Mouse (Mus musculus): ENCODE measurements at regions not wholly inside any gene's neighbourhood (a gene's known extent, or its start where the extent isn't known, plus 50 kb on each side); places are given as distances from the start of the nearest gene placed in this dataset.

DNA sequence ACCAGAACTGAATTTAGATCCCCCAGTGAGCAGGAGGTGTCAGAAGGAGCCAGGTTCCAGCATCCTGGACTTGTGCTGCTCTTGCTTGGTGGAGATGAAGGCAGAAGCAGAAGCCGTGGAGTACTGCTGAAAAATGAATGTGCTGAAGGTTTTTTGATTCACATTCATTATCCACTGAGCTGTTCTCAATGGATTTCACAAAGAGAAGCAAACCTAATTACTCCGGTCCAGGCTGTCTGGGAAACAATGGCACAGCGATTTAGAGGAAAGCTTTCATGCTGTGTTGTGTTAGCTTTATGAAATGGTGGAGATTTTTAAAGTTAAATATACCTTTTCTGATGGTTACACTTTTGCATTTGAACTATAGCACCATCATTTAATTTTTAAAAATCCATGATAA, 535.3 kb upstream of the Adgrl3 start:
- DNase-seq (ENCODE audit: low read depth, low spot score): no peak

GRCm38 (mm10) chr5:80488332-80488731, 531.6 kb upstream of the Adgrl3 start:
- no peak for DNase-seq (ENCODE audit: low read depth, low spot score)

GRCm38 (mm10) chr5:80508672-80509071, 511.3 kb upstream of the Adgrl3 start:
- peak; percentile 24 for DNase-seq (ENCODE audit: low read depth, low spot score)

DNA sequence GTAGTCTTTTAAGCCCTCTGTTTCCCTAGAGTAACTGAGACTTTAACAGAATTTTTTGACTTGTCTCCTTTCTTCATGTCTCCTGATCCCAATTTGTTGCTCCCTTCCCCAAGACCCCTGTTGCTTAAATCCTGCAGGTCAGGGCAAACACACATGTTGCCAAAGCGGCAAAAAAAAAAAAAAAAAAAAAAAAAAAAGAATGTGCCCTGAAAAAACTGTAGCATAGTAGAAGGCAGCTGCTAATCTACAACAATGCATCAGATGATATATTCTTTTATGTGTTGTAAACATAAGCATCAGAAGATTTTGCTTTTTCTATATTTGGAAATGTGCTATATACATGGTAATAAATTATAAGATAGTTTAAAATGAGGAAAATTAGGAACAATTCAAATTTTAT, 479.9 kb upstream of the Adgrl3 start:
- DNase-seq (ENCODE audit: low read depth, low spot score): no peak

- DNase-seq (ENCODE audit: low read depth, low spot score): no peak
Observed at GRCm38 (mm10) chr5:80551673-80552072, 468.3 kb upstream of the Adgrl3 start.

- no peak for DNase-seq (ENCODE audit: low read depth, low spot score)
Observed at GRCm38 (mm10) chr5:80578741-80579140, 441.2 kb upstream of the Adgrl3 start.

DNA sequence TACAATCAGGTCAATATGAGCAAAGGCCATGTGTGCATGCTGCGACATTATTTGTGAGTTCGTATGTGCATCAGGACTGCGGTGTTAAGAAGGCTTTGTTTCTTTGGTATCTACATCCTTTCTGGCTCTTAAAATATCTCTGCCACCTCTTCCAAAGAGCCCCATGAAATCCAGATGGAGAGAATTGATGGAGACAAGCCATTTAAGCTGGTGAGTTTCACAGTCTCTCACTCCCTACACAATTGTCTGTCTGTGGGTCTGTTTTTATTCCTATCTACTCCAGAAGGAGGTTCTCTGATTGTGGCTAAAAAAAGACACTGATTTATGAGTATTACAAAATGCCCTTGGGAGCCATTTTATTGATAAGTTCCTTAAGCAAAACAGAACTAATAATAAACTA, 408.4 kb upstream of the Adgrl3 start:
- no peak for DNase-seq (ENCODE audit: low read depth, low spot score)

- no peak for DNase-seq (ENCODE audit: low read depth, low spot score)
Observed at GRCm38 (mm10) chr5:80627225-80627624, 392.7 kb upstream of the Adgrl3 start.

- DNase-seq (ENCODE audit: low read depth, low spot score): no peak
Observed at GRCm38 (mm10) chr5:80659043-80659442, 360.9 kb upstream of the Adgrl3 start.

DNA sequence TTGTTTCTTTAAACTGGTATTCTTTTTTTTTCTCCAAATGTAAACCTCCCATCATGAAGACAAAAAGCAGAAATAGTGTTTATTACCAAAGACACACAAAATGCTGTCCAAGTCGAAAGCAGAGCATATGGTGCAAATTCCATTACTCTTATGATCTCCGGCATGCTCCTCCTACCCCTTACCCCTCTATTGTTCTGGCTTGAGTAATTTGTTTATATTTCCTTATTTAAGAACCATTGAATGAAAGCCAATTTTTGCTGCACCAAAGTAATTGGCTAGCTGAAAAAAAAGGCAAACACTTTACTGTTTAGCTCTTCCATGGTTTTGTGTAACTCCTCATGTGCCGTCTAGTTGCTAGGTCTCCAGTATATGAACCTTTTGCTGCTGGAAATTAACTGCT, 360.4 kb upstream of the Adgrl3 start:
- DNase-seq (ENCODE audit: low read depth, low spot score): no peak

- no peak for DNase-seq (ENCODE audit: low read depth, low spot score)
Observed at GRCm38 (mm10) chr5:80670258-80670947, 349.5 kb upstream of the Adgrl3 start.

GRCm38 (mm10) chr5:80683431-80683830, 336.5 kb upstream of the Adgrl3 start:
- no peak for DNase-seq (ENCODE audit: low read depth, low spot score)

DNA sequence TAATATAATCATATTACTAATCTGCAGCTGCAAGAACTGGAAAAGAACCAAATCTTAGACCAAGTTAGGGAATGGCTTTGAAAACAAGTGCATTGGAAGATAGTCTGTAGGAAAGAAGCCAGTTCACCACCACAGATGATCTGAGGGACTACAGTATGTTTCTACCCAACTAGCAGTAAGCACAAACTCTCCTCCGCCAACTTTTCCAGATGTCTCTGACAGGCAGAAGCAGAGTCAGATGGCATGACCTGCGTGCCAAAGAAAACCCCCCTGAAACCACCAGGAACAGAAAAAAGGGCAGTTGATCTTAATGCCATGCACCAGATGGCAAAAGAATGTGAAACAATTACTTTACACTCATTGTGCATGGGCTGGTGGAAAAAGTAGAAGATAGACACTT, 319.1 kb upstream of the Adgrl3 start:
- no peak for DNase-seq (ENCODE audit: low read depth, low spot score)

DNA sequence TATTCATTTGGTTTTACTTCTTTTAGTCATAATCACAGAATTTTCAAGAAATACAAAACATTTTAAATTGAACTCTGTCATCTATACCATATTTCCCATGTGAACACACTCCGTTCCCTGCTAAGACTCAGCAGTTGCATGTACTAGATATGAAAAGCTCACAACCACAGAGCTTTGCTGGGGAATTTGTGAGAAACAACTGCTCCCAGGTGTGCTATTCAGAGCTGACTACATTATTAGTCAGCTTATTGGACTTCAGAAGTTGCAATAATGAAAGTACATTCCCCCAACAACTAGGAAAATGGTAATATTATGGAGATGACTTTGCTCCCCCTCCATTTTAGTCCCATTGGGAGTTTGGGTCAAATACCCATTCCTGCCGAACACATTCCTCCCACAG, 315.2 kb upstream of the Adgrl3 start:
- no peak for DNase-seq (ENCODE audit: low read depth, low spot score)

GRCm38 (mm10) chr5:80706645-80707056, 313.3 kb upstream of the Adgrl3 start:
- DNase-seq (ENCODE audit: low read depth, low spot score): peak; percentile 69

Measured in A20 (cell line).